ENCODE assay signal across 8 mouse cellular contexts in genomic region chr11:6200087-6200569, GRCm38 (mm10). TPM values are rescaled to one million over a fixed set of nuclear protein-coding genes. Genes with fewer than 3 reads are reported as not detected.
DNase-seq lines count a peak whose midpoint lies in the region; ATAC-seq lines count a peak whose summit lies in the region.

Nudcd3 (minus strand) TSS chr11:6200415.

- H3K4me2 ChIP-seq in hindbrain, embryonic 14.5 days (replicated peaks) = peak within 1 kb of the TSS; percentile 96

- peak; percentile 97 for ATAC-seq in hindbrain, embryonic 14.5 days (ENCODE audit: low FRiP score)

- H3K9me3 ChIP-seq in hindbrain, embryonic 14.5 days (ENCODE audit: control insufficient read depth, low read length) = no peaks in the 10 kb centered on the region

- 0 out of 2 replicates have a peak, but pooled peaks cover 3% of the 10 kb centered on the region for H3K36me3 ChIP-seq in hindbrain, embryonic 14.5 days (replicated peaks; ENCODE audit: control insufficient read depth, insufficient read depth)

- H3K27ac ChIP-seq in hindbrain, embryonic 14.5 days = peak within 1 kb of the TSS; percentile 97

- peak within 1 kb of the TSS; percentile 100 for H3K4me3 ChIP-seq in hindbrain, embryonic 14.5 days (replicated peaks; ENCODE audit: low read length)

- no peaks in the 10 kb centered on the region for H3K27me3 ChIP-seq in hindbrain, embryonic 14.5 days (ENCODE audit: control insufficient read depth, insufficient read depth, low read length)

- DNase-seq in R1 (ENCODE audit: low read depth, low spot score) = peak; percentile 92
- peak; percentile 92 to 94 for DNase-seq in cerebellum, postnatal 25 days
- DNase-seq in frontal cortex, postnatal 25 days (ENCODE audit: low spot score in 2 of 2) = peak; percentile 79 to 83
- peak; percentile 91 for DNase-seq in hindbrain, embryonic 14.5 days (ENCODE audit: low spot score)
- DNase-seq in layer of hippocampus, postnatal 36 days = peak; percentile 86 to 89
- peak; percentile 94 for DNase-seq in lung, postnatal 36 days
- DNase-seq in retina, postnatal 1 day = peak; percentile 95
- DNase-seq in urinary bladder, adult 18-20 months (ENCODE audit: low spot score in 2 of 2) = peak; percentile 82 to 85

- peaks cover 16% of the 10 kb centered on the region for H3K4me1 ChIP-seq in hindbrain, embryonic 14.5 days (replicated peaks; ENCODE audit: control insufficient read depth, insufficient read depth, low read length)

- under 1% methylated on average over 39 of the region's 39 CpGs for WGBS in hindbrain, embryonic 14.5 days

- peak within 1 kb of the TSS; percentile 98 for H3K9ac ChIP-seq in hindbrain, embryonic 14.5 days

RNA-seq across cellular contexts. Expression of gene Nudcd3, which starts in this region (rescaled TPM):
- polyA plus RNA-seq in hindbrain, embryonic 14.5 days (2014; fragmentation: Nextera tagmentation; extraction: Ambion mirVana) = 57.0 and 57.7 TPM in 2 replicates
- total RNA-seq in layer of hippocampus, postnatal 36 days (2021) = 100 to 1,000 TPM; 108 to 114 TPM

Comparison
In these comparisons a context has a peak if more than half of its experiments do, and no peak if none do; other contexts are left out.
1. Peak in every context shown above with its lines: DNase-seq, ATAC-seq, H3K4me3 ChIP-seq and H3K27ac ChIP-seq.